Mouse (Mus musculus) liver, adult 2 months (tissue): ENCODE measurements at regions not wholly inside any gene's neighbourhood (a gene's known extent, or its start where the extent isn't known, plus 50 kb on each side); places are given as distances from the start of the nearest gene placed in this dataset.

ENCODE experiments used
- CTCF ChIP-seq: fragments of 200-500 bp; IDR thresholded peaks from 2 replicates; pipeline ENCODE4 v1.5.1; 2011; ENCODE audit warnings: low read depth, low read length, control low read depth
- POLR2A ChIP-seq: fragments of 200-500 bp; IDR thresholded peaks from 2 replicates; pipeline ENCODE4 v1.6.1; 2011; ENCODE audit warnings: low read length, control low read depth; ENCODE audit not compliant: insufficient read depth; ENCODE audit errors: extremely low read depth

DNA sequence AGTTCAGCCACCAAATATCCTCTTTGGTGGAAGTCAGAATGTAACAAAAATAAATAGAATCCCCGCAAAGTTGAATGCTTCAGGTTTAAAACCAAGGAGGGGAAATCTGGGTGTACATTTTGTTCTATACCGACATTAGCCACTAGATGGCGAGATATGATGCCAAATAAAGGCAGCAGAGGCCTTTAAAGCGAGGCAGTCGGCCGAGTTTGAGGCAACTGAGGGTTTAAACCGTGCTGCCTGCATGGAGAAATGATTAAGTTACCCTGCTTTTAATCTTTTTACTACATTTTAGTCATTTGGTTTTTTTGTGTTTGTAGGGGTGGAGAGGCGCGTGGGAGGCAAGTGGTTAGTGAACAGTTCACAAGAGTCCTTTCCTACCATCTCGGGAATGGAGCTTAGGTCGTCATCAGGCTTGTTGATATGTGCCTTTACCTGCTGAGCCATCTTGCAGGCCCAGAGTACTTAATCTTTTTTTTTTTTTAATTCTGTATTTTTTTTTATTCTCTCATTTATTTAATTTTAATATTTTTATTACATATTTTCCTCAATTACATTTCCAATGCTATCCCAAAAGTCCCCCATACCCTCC is 2828.7 kb downstream of the 9330182O14Rik start:
- no peak for TF ChIP-seq POLR2A
- peak; percentile 51; the same call in 1 of the 2 replicates for TF ChIP-seq CTCF
